Mouse (Mus musculus) cerebellum, postnatal 4 days (tissue): ENCODE measurements at regions not wholly inside any gene's neighbourhood (a gene's known extent, or its start where the extent isn't known, plus 50 kb on each side); places are given as distances from the start of the nearest gene placed in this dataset.

Experiments
- DNase-seq, 2 experiments: peaks; one replicate each; pipeline ENCODE4 v3.0.0; 2022; ENCODE audit warnings: low spot score in 2 of 2, mixed read lengths in 1 of 2

- peak in 1 of 2 experiments; percentile 36 for DNase-seq
These were observed 135.5 kb upstream of the Med13l start for GRCm38 (mm10) chr5:118424764-118425568.

GRCm38 (mm10) chr5:118426673-118427072 lies 133.8 kb upstream of the Med13l start:
- DNase-seq: no peak

- no peak for DNase-seq
These were observed 132.0 kb upstream of the Med13l start for GRCm38 (mm10) chr5:118428323-118429095.

GRCm38 (mm10) chr5:118433599-118433998 lies 126.9 kb upstream of the Med13l start:
- no peak for DNase-seq

- no peak for DNase-seq
These were observed 125.5 kb upstream of the Med13l start for GRCm38 (mm10) chr5:118434718-118435555.

- DNase-seq: no peak
These were observed 124.9 kb upstream of the Med13l start for GRCm38 (mm10) chr5:118435556-118435950.

- no peak for DNase-seq
These were observed 124.4 kb upstream of the Med13l start for GRCm38 (mm10) chr5:118436035-118436434.

GRCm38 (mm10) chr5:118436474-118437306 lies 123.8 kb upstream of the Med13l start:
- no peak for DNase-seq

- DNase-seq: no peak
These were observed 123.2 kb upstream of the Med13l start for GRCm38 (mm10) chr5:118437307-118437610.

GRCm38 (mm10) chr5:118438016-118438415 lies 122.5 kb upstream of the Med13l start:
- peak in 1 of 2 experiments; percentile 16 for DNase-seq

GRCm38 (mm10) chr5:118444538-118445251 lies 115.8 kb upstream of the Med13l start:
- DNase-seq: no peak

GRCm38 (mm10) chr5:118445252-118445987 lies 115.1 kb upstream of the Med13l start:
- DNase-seq: no peak

GRCm38 (mm10) chr5:118445988-118446280 lies 114.5 kb upstream of the Med13l start:
- no peak for DNase-seq

GRCm38 (mm10) chr5:118446878-118447277 lies 113.6 kb upstream of the Med13l start:
- DNase-seq: no peak

GRCm38 (mm10) chr5:118447366-118447765 lies 113.1 kb upstream of the Med13l start:
- no peak for DNase-seq

- DNase-seq: no peak
These were observed 111.5 kb upstream of the Med13l start for GRCm38 (mm10) chr5:118448884-118449515.

GRCm38 (mm10) chr5:118449893-118450292 lies 110.6 kb upstream of the Med13l start:
- DNase-seq: no peak

- DNase-seq: no peak
These were observed 108.4 kb upstream of the Med13l start for GRCm38 (mm10) chr5:118452052-118452451.

GRCm38 (mm10) chr5:118454096-118454495 lies 106.4 kb upstream of the Med13l start:
- no peak for DNase-seq
